Mouse (Mus musculus) v-Abl transformed pro-B cells (cell line): ENCODE measurements around the gene Tro.

Source experiments
- in situ Hi-C, 2 experiments: fragments of 400-800 bp; cut with MboI; formaldehyde crosslinking; loops; one replicate each; pipeline ENCODE4 v1.15.1; 2025; ENCODE audit not compliant: unreplicated experiment in 2 of 2

Tro gene

GRCm38 (mm10) chrX:150656908-150657796 is at the start of gene Tro:
Tro (minus strand) TSS chrX:150657583.
- in situ Hi-C loops = no loop called here

DNA sequence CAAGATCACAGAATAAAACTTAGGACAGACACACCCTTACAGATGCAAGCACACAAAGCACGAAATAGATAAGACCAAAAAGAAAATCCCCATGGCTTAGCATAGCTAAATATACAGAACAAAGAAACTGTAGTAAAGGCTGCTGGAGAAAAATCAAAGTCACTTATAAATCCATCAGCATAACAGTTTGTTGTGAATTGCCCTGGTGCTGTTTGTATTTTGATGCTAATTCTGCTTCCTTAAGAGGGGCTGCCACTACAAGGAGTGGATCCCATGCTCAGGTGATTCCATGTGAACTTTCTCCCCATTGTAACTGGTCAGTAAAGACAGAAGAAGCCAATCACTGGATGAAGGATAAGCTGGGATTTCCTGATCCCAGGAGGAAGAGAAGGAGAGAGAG is 20.1 kb upstream of the Tro start:
- in situ Hi-C loops = no loop called here

GRCm38 (mm10) chrX:150662809-150663208 is 5.4 kb upstream of the Tro start:
- in situ Hi-C loops = loop anchor here in 1 of 2 experiments (5.0 kb wide), 1 partner anchor 151 kb away; no protein-coding TSS in a partner anchor

- in situ Hi-C loops = no loop called here
Measured at GRCm38 (mm10) chrX:150657797-150658118, 375 bp upstream of the Tro start.

- in situ Hi-C loops = no loop called here
Measured at GRCm38 (mm10) chrX:150656122-150656907, 1.1 kb downstream of the Tro start.

GRCm38 (mm10) chrX:150636421-150636820 is 21.0 kb downstream of the Tro start:
- in situ Hi-C loops = no loop called here

DNA sequence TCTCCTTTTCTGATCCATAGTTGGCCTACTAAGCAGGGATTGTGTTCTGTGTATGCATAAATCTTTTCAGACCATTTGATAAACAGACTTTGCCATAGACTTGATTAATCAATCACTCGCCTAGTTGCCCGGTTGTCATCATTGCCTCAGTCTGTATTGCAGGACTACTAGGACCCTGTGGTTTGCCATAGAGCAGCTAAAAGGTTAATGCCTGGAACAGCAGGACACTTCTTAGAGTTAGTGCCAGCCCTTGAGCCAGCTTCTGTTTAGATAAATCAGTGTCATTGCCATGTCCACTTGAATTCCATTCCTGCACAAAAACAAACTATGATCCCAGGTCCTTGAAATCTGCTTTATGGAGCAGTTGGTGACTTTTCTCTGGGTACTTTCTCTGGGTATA is 58.5 kb downstream of the Tro start:
- in situ Hi-C loops = loop anchor here in 1 of 2 experiments (25.0 kb wide), 1 partner anchor 213 kb away; the partner anchor contains the start of gene Maged2
